In the genomic region with DNA sequence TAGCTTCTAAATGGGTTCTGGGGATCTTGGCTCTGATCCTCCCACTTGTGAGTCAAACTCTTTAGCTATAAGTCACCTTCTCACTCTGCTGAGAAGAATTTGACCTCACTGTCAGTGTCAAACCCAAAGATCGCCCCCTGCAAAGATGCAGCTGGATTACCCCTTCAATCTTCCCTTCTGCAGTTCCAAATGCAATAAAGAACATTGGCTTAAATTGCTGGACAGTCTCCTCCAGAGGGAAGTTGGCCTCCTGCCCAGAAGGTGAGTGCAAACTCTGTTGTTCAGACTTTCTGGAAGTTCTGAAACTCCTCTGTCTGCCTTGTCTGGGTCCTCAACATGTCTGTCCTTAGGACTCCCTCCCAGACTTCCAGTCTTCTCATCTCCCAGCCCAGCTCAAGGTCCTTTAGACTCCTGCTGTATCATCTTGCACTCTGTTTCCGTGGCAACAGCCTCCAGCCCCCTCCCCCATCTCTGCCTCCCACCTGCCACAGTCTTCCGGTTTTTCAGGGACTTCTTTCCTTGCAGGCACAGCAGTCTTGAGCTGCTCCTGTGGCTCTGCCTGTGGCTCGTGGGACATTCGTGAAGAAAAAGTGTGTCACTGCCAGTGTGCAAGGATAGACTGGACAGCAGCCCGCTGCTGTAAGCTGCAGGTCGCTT, we compare ENCODE assay signal across 7 mouse cellular contexts. TPM values are rescaled to one million over a fixed set of nuclear protein-coding genes. Genes with fewer than 3 reads are reported as not detected.
DNase-seq lines count a peak whose midpoint lies in the region; ATAC-seq and TF ChIP-seq lines count a peak whose summit lies in the region.

No protein-coding gene starts in this region.

- peaks cover 9% of the 10 kb centered on the region for H3K4me1 ChIP-seq in midbrain, embryonic 13.5 days (replicated peaks)

- H3K9me3 ChIP-seq in midbrain, embryonic 13.5 days: no peaks in the 10 kb centered on the region

- in situ Hi-C loops in Patski (cut with MboI; ENCODE audit: low pct_unique_long_range_greater_than_20kb): no loop called here

- CTCF ChIA-PET in Patski (lab: Charles Lee): interaction anchor here (1.5 to 3.2 kb wide), 6 partner anchors 8 to 98 kb away, joined by 3 to 18 read pairs (median 8); a partner anchor contains a TSS

- H3K27me3 ChIP-seq in Patski: no peaks in the 10 kb centered on the region
- no peaks in the 10 kb centered on the region for H3K27me3 ChIP-seq in midbrain, embryonic 13.5 days

- 0 out of 2 replicates have a peak overlapping the region, but pooled peaks have one; percentile 1 for H3K9ac ChIP-seq in midbrain, embryonic 13.5 days (replicated peaks)

- TF ChIP-seq CTCF in Patski (IDR thresholded peaks at IDR 0.05): no peak
- no peak for TF ChIP-seq CTCF in layer of hippocampus, adult 2 months (conservative IDR thresholded peaks at IDR 0.05)

- H3K4me2 ChIP-seq in midbrain, embryonic 13.5 days (replicated peaks): peak overlapping the region; percentile 29

- 16% methylated on average over 7 of the region's 7 CpGs for WGBS in midbrain, embryonic 13.5 days

- no peak overlapping the region for H3K27ac ChIP-seq in midbrain, embryonic 13.5 days
- no peak overlapping the region for H3K27ac ChIP-seq in layer of hippocampus, adult 2 months

- DNase-seq in 3T3-L1 (ENCODE audit: low read depth, low spot score) (peak; percentile 34), Patski (ENCODE audit: low read depth, low spot score) (peak; percentile 77)
- DNase-seq in frontal cortex, postnatal 10 days (ENCODE audit: low spot score in 2 of 2): peak; percentile 48 to 58
- DNase-seq in gastrocnemius, postnatal 14 days: no peak
- no peak for DNase-seq in layer of hippocampus, adult 2 months (ENCODE audit: low spot score in 2 of 2)
- DNase-seq in layer of hippocampus, adult 8-10 months (ENCODE audit: low spot score in 2 of 2): no peak

- peak; percentile 70 for ATAC-seq in Patski
- peak; percentile 58; the same call in 1 of the 2 replicates for ATAC-seq in midbrain, embryonic 13.5 days

- intact Hi-C loops in gastrocnemius, postnatal 14 days (cut with DNase I; ENCODE audit: low total_unique reads): no loop called here

- H3K4me3 ChIP-seq in midbrain, embryonic 13.5 days (replicated peaks): no peak overlapping the region
- no peak overlapping the region for H3K4me3 ChIP-seq in layer of hippocampus, adult 2 months

- no peaks in the 10 kb centered on the region for H3K36me3 ChIP-seq in midbrain, embryonic 13.5 days

- POLR2A ChIA-PET in Patski (lab: Charles Lee): interaction anchor here (1.0 to 1.1 kb wide), 2 partner anchors 8 to 26 kb away, joined by 3 to 7 read pairs; a partner anchor contains a TSS

RNA-seq across cellular contexts. Expression of a gene that starts 1.3 kb away (rescaled TPM):
- 0.24 TPM for polyA plus RNA-seq in Patski (2021)
- 0.24 and 0.48 TPM in 2 replicates for polyA plus RNA-seq in midbrain, embryonic 13.5 days (2015; fragmentation: Nextera tagmentation; extraction: Ambion mirVana)
- total RNA-seq in gastrocnemius, postnatal 14 days (2021): 1 to 10 TPM in 1 of 2 experiments, not detected in 1; 1.2 TPM
- 1 to 10 TPM in 1 of 2 experiments, under 1 TPM in 1; 0.67 to 1.1 TPM for total RNA-seq in layer of hippocampus, adult 2 months (2021)
- 1 to 10 TPM in 1 of 4 experiments, under 1 TPM in 3; 0.61 to 1.3 (median 0.75) TPM for total RNA-seq in layer of hippocampus, adult 8-10 months (2022)

RNA-seq across cellular contexts. Expression of a gene that starts 8.7 kb away (rescaled TPM):
- polyA plus RNA-seq in Patski (2021): not detected
- 0.40 TPM in 1 of 2 replicates, not detected in the other for polyA plus RNA-seq in midbrain, embryonic 13.5 days (2015; fragmentation: Nextera tagmentation; extraction: Ambion mirVana)
- not detected for total RNA-seq in gastrocnemius, postnatal 14 days (2021)
- total RNA-seq in layer of hippocampus, adult 2 months (2021): not detected
- under 1 TPM in 2 of 4 experiments, not detected in 2; 0.25 to 0.31 TPM for total RNA-seq in layer of hippocampus, adult 8-10 months (2022)

RNA-seq across cellular contexts. Expression of a gene that starts 15.3 kb away (rescaled TPM):
- 4.6 TPM for polyA plus RNA-seq in Patski (2021)
- polyA plus RNA-seq in midbrain, embryonic 13.5 days (2015; fragmentation: Nextera tagmentation; extraction: Ambion mirVana): 9.6 and 12.4 TPM in 2 replicates
- 1 to 10 TPM; 1.2 to 3.0 TPM for total RNA-seq in gastrocnemius, postnatal 14 days (2021)
- 10 to 100 TPM; 14.7 to 17.9 TPM for total RNA-seq in layer of hippocampus, adult 2 months (2021)
- total RNA-seq in layer of hippocampus, adult 8-10 months (2022): 10 to 100 TPM in 3 of 4 experiments, 1 to 10 TPM in 1; 9.9 to 18.1 (median 14.7) TPM

RNA-seq across cellular contexts. Expression of a gene that starts 19.2 kb away (rescaled TPM):
- polyA plus RNA-seq in Patski (2021): 24.8 TPM
- 58.6 and 60.2 TPM in 2 replicates for polyA plus RNA-seq in midbrain, embryonic 13.5 days (2015; fragmentation: Nextera tagmentation; extraction: Ambion mirVana)
- 10 to 100 TPM; 20.1 to 20.9 TPM for total RNA-seq in gastrocnemius, postnatal 14 days (2021)
- total RNA-seq in layer of hippocampus, adult 2 months (2021): 10 to 100 TPM; 27.4 to 28.4 TPM
- total RNA-seq in layer of hippocampus, adult 8-10 months (2022): 10 to 100 TPM; 26.3 to 31.4 (median 28.6) TPM

RNA-seq across cellular contexts. Expression of a gene that starts 26.1 kb away (rescaled TPM):
- polyA plus RNA-seq in Patski (2021): 156 TPM
- polyA plus RNA-seq in midbrain, embryonic 13.5 days (2015; fragmentation: Nextera tagmentation; extraction: Ambion mirVana): 28.8 and 31.3 TPM in 2 replicates
- total RNA-seq in gastrocnemius, postnatal 14 days (2021): 1 to 10 TPM; 1.6 to 3.8 TPM
- total RNA-seq in layer of hippocampus, adult 2 months (2021): 10 to 100 TPM; 43.3 to 55.7 TPM
- 10 to 100 TPM; 59.8 to 87.1 (median 69.4) TPM for total RNA-seq in layer of hippocampus, adult 8-10 months (2022)

Comparison
In these comparisons a context has a peak if more than half of its experiments do, and no peak if none do; other contexts are left out.
1. DNase-seq: peak in 3T3-L1 (single experiment), Patski (single experiment) and frontal cortex, postnatal 10 days (2 of 2); none in gastrocnemius, postnatal 14 days (single experiment), layer of hippocampus, adult 2 months (0 of 2) and layer of hippocampus, adult 8-10 months (0 of 2).